Mouse (Mus musculus) forebrain, embryonic 14.5 days (tissue): ENCODE measurements around the gene Itgb3bp. TPM values are rescaled to one million over a fixed set of nuclear protein-coding genes. Genes with fewer than 3 reads are reported as not detected.
A peak's percentile ranks its signal among the peaks of the same experiment; 100 is the strongest.

Source experiments
- ATAC-seq: fragments of 200-750 bp; cut with Nextera tagmentation; 2 replicates; pipeline ENCODE4 v1.8.0; 2017; ENCODE audit warnings: mild to moderate bottlenecking, moderate library complexity
- DNase-seq: peaks from one replicate; pipeline ENCODE4 v3.0.0-alpha.2; 2015; ENCODE audit warnings: low spot score
- H3K27ac ChIP-seq: fragments of 300-500 bp; sonication (generic); 2 replicates; pipeline ENCODE4 v1.5.1; 2014; ENCODE audit warnings: low read depth, mild to moderate bottlenecking, control low read depth, low read length, moderate library complexity
- H3K27me3 ChIP-seq: fragments of 300-500 bp; sonication (generic); replicated peaks from 2 replicates; pipeline ENCODE4 v1.6.1; 2014; ENCODE audit warnings: low read length, control low read depth, mixed read lengths; ENCODE audit not compliant: control insufficient read depth, insufficient read depth
- H3K36me3 ChIP-seq: fragments of 300-500 bp; sonication (generic); 2 replicates; pipeline ENCODE4 v1.6.1; 2014; ENCODE audit warnings: low read length, control low read depth; ENCODE audit not compliant: control insufficient read depth, insufficient read depth
- H3K4me1 ChIP-seq: fragments of 300-500 bp; sonication (generic); 2 replicates; pipeline ENCODE4 v1.6.1; 2014; ENCODE audit warnings: antibody characterized with exemption, low read length, control low read depth; ENCODE audit not compliant: control insufficient read depth, insufficient read depth
- H3K4me2 ChIP-seq: fragments of 300-500 bp; sonication (generic); 2 replicates; pipeline ENCODE4 v1.6.1; 2014; ENCODE audit warnings: mild to moderate bottlenecking, control low read depth, low read length
- H3K4me3 ChIP-seq: fragments of 300-500 bp; sonication (generic); 2 replicates; pipeline ENCODE4 v1.5.1; 2014; ENCODE audit warnings: low read depth, low read length, control low read depth
- H3K9ac ChIP-seq: fragments of 300-500 bp; sonication (generic); 2 replicates; pipeline ENCODE4 v1.6.1; 2014; ENCODE audit warnings: mild to moderate bottlenecking, low read length, control low read depth, moderate library complexity
- H3K9me3 ChIP-seq: fragments of 300-500 bp; sonication (generic); replicated peaks from 2 replicates; pipeline ENCODE4 v1.6.1; 2016; ENCODE audit warnings: low read length, control low read depth, mixed read lengths; ENCODE audit not compliant: control insufficient read depth
- WGBS: fragments of 180-500 bp; shearing (Covaris S2); extraction: QIAGEN DNeasy Blood & Tissue Kit; methylation state at CpG from one replicate; pipeline ENCODE4 v1.1.7; 2014; 5-methylcytosine and 5-hydroxymethylcytosine counted together
- polyA plus RNA-seq: library from polyadenylated mRNA; unstranded; fragments of >200 nt; fragmentation: Nextera tagmentation; extraction: Ambion mirVana; gene quantifications from 2 replicates; pipeline ENCODE4 v1.2.1, GENCODE M21; 2014

Gene Itgb3bp
- 24.3 and 27.2 TPM in 2 replicates for polyA plus RNA-seq

DNA sequence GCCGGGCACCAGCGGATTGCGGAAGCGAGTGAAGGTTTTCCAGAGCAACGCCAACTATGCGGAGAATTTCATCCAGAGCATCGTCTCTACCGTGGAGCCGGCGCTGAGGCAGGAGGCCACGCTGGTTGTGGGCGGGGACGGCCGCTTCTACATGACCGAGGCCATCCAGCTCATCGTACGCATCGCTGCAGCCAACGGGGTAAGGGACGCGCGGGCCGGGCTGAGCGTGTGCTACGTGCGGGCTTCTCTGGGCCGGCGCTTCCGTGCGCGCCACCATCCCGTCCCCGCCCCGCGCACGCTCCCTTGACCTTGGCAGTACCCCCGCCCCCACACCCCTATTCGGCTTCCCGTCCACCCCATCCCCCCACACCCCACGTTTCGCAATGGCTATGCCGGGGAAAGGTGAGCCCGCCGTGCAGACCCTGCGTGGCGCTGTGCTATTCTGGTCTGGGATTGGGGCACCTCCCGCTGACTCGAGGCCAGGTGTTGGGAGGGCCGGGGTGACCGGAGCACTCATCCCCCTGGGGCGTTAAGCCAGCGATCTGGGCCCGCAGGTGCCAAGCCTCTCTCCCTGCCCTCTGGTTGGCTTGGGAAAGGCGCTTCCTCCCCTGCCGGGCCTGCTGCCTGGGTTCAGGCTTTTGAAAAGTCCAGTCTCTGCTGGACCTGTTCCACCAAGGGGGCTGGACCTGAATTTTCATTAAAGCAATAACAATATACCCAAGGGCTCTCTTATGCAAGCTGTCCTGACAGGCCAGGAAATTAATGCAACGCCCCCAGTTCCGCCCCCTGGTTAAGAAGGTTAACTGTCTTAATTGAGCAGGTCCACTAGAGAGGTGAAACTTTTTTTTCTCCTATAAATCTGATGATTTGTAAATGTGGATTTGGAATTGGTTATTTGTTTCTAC lies at the start of gene Itgb3bp:
Gene Itgb3bp (minus strand): TSS at position 201 of the 905 bp plus-strand sequence.
- DNase-seq (peak; percentile 72), ATAC-seq (peak; percentile 94)
- Histone ChIP-seq H3K27ac (peak within 1 kb of the TSS; percentile 80), H3K36me3 (no peaks in the 10 kb centered on the region), H3K4me2 (peak within 1 kb of the TSS; percentile 85), H3K4me3 (peak within 1 kb of the TSS; percentile 65), H3K4me1 (peaks cover 9% of the 10 kb centered on the region), H3K9ac (peak within 1 kb of the TSS; percentile 76), H3K27me3 (no peaks in the 10 kb centered on the region), H3K9me3 (no peaks in the 10 kb centered on the region)
- WGBS = 1% methylated on average over 46 of the region's 57 CpGs

DNA sequence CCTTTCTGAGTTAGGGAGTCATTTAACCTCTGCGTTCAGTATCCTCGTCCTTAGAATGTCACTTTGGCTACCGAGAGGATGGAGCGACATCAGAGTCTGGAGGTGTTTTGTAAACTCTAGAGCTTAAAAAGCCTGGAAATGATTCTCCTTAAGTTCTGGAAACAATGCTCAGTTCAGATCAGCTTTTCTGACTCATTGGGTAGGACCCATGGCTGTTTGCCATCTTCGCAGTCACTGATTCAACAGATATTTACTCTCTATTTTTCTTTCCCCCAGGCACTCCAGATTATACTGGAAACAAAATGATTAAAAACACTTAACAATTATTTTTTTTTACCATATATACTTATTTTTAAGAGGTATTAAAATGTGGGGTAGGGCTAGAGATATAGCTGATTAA lies 49.7 kb upstream of the Itgb3bp start:
- no peaks in the 10 kb centered on the region for H3K36me3 ChIP-seq
- no peaks in the 10 kb centered on the region for H3K9me3 ChIP-seq
- no peak for DNase-seq
- WGBS = 86% methylated on average over 5 of the region's 5 CpGs
- no peaks in the 10 kb centered on the region for H3K4me1 ChIP-seq
- H3K9ac ChIP-seq = no peak overlapping the region
- H3K4me3 ChIP-seq = no peak overlapping the region
- no peak overlapping the region for H3K27ac ChIP-seq
- ATAC-seq = no peak
- H3K27me3 ChIP-seq = no peaks in the 10 kb centered on the region
- H3K4me2 ChIP-seq = no peak overlapping the region

DNA sequence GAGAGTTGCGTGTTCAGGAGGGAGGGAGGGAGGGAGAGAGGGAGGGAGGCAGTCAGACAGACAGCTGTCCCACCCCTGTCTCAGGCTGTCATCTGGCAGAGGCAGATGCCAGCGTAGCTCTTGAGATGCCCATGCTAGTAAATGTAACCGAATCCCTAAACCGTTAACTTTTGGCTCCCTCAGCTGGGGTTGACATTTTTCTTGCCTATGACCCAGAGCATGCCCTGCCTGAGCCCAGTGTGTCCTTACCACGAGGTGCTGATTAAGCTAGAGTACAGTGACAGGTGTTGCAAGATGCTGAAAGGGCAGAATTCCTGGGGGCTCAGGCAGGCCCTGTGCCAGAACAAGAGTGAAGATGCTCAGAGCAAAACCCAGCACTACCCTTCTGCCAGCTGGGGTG lies 44.8 kb upstream of the Itgb3bp start:
- ATAC-seq = no peak
- no peaks in the 10 kb centered on the region for H3K27me3 ChIP-seq
- H3K9me3 ChIP-seq = no peaks in the 10 kb centered on the region
- H3K4me3 ChIP-seq = no peak overlapping the region
- H3K9ac ChIP-seq = no peak overlapping the region
- H3K4me1 ChIP-seq = no peaks in the 10 kb centered on the region
- H3K4me2 ChIP-seq = no peak overlapping the region
- 0 out of 2 replicates have a peak, but pooled peaks cover 3% of the 10 kb centered on the region for H3K36me3 ChIP-seq
- DNase-seq = no peak
- 82% methylated on average over 5 of the region's 5 CpGs for WGBS
- no peak overlapping the region for H3K27ac ChIP-seq

DNA sequence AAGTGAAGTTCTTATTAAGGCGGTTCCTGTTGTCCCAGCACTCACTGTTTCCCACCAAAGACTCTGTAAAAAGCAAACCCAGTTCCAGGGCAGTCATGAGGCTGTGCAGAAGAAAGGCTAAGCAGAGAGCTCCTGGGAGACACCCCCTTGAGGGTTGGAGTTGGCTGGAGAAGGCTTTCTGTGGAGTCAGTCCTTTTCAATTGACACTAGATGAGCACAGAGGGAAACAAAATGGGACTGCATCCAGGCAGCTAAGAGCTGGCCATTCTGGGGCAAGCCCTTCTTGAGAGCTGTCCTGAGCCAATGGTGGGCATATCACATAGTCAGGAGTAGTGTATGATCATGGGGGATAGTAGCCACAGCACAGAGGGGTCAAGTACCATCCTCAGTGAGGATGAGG lies 44.3 kb upstream of the Itgb3bp start:
- ATAC-seq (no peak), DNase-seq (no peak)
- Histone ChIP-seq H3K4me2 (no peak overlapping the region), H3K27ac (no peak overlapping the region), H3K4me3 (no peak overlapping the region), H3K36me3 (0 out of 2 replicates have a peak, but pooled peaks cover 3% of the 10 kb centered on the region), H3K27me3 (no peaks in the 10 kb centered on the region), H3K4me1 (no peaks in the 10 kb centered on the region), H3K9ac (no peak overlapping the region), H3K9me3 (no peaks in the 10 kb centered on the region)
- WGBS = 94% methylated on average over 1 of the region's 1 CpGs

DNA sequence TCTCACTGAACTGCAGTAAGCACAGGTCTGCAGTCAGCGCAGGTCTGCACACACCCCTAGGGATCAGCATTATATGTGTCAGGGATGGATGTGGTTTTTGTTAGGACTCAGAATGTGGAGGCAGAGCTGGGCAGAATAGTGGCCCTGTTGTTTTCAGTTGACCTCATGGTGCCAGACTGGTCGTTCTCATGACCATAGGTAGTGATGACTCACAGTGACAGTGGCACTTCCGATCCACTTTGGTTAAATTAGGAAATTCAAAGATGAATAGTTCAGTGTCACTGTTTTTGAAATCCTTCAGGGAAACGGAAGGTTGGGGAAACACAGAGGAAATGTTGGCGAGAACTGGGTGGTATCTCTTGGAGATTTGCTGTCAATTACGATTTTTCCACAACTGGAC lies 43.3 kb upstream of the Itgb3bp start:
- WGBS = 91% methylated on average over 6 of the region's 6 CpGs
- no peak for DNase-seq
- Histone ChIP-seq H3K27ac (no peak overlapping the region), H3K27me3 (no peaks in the 10 kb centered on the region), H3K4me1 (no peaks in the 10 kb centered on the region), H3K36me3 (0 out of 2 replicates have a peak, but pooled peaks cover 3% of the 10 kb centered on the region), H3K4me2 (no peak overlapping the region), H3K9me3 (no peaks in the 10 kb centered on the region), H3K4me3 (no peak overlapping the region), H3K9ac (no peak overlapping the region)
- ATAC-seq = no peak

DNA sequence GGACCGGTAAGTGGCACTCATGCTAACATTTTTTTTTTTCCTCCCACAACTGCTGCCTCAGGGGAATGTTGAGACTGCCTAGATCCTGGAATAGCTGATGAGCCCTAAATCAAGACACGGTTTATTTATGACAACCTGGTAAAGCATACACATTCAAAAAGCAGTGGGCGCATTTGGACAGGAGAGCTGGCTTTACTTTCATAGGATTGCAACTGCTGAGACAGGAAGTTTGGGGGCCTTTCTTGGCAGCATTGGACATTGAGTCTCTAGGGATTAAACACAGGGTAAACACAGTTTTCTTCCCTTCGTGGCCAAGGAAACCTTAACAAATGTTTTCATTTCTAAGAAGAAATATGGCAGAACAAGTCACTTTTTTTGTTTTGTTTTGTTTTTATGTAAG lies 40.5 kb upstream of the Itgb3bp start:
- WGBS = 89% methylated on average over 4 of the region's 4 CpGs
- ATAC-seq = no peak

DNA sequence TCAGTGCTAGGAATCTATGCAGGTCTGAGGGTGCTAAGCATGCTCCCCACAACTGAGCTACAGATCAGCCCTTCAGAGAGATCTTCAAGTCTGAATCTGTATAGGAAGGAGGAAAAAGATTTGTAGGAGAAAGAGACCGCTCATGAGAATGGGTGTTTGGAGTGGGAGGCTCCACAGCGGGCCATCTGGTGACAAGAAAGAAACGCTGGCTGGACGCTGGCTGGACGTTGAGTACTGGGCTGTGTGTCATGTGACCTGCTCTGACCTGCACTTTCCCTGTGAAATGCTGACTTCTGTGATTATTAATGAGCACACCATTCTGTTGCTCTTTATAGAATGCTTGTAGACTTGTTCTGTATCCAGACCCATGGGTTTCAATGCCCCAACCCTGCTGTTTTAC lies 39.7 kb upstream of the Itgb3bp start:
- H3K27ac ChIP-seq = no peak overlapping the region
- no peak overlapping the region for H3K4me3 ChIP-seq
- H3K4me2 ChIP-seq = no peak overlapping the region
- no peak overlapping the region for H3K9ac ChIP-seq
- H3K9me3 ChIP-seq = no peaks in the 10 kb centered on the region
- 67% methylated on average over 5 of the region's 5 CpGs for WGBS
- 0 out of 2 replicates have a peak, but pooled peaks cover 3% of the 10 kb centered on the region for H3K36me3 ChIP-seq
- DNase-seq (no peak), ATAC-seq (no peak)
- H3K27me3 ChIP-seq = no peaks in the 10 kb centered on the region
- no peaks in the 10 kb centered on the region for H3K4me1 ChIP-seq

More for the DNA sequence above, 40.5 kb upstream of the Itgb3bp start:
- Histone ChIP-seq H3K27ac (no peak overlapping the region), H3K36me3 (0 out of 2 replicates have a peak, but pooled peaks cover 3% of the 10 kb centered on the region), H3K9me3 (no peaks in the 10 kb centered on the region), H3K4me1 (no peaks in the 10 kb centered on the region), H3K4me2 (no peak overlapping the region), H3K4me3 (no peak overlapping the region), H3K9ac (no peak overlapping the region), H3K27me3 (no peaks in the 10 kb centered on the region)
- no peak for DNase-seq

DNA sequence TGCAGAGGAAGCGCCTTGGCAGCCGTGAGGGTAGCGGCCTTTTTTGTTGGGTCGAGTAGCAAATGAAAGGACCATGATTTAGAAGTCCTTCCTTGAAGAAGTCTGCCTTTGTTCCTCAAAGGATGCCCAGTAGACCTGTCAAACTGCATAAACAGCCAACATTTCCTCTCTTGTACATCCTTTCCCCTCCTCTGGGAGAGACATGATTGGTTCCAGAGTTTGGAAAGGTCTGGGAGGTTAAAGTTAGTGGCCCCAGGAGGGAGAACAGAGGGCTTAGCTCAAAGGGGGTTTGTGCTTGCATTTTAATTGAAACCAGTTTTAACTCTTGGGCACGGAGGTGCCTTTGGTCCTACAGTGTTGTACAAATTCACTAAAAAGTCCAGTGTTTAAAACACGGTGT lies 36.9 kb upstream of the Itgb3bp start:
- Histone ChIP-seq H3K4me1 (no peaks in the 10 kb centered on the region), H3K9ac (no peak overlapping the region), H3K4me2 (no peak overlapping the region), H3K36me3 (no peaks in the 10 kb centered on the region), H3K27me3 (no peaks in the 10 kb centered on the region), H3K4me3 (no peak overlapping the region), H3K27ac (no peak overlapping the region), H3K9me3 (no peaks in the 10 kb centered on the region)
- ATAC-seq (no peak), DNase-seq (no peak)
- 91% methylated on average over 6 of the region's 6 CpGs for WGBS

DNA sequence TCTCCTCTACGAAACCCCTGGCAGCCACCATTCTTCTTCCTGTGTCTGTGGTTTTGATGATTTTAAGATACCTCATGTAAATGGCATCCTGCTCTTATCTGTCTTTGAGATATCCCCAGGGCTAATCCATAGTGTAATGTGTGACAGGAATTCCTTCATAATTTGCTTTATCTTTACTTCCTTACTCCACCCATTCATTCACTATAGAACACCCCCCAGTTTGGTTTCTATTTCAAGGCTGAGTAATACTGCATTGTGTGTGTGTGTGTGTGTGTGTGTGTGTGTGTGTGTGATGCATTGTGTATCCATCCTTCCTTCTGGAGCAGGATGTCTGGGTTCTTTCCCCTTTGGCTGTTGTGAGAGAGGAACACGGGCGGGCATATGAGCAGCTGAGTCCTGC lies 29.7 kb upstream of the Itgb3bp start:
- ATAC-seq (no peak), DNase-seq (no peak)
- Histone ChIP-seq H3K4me1 (no peaks in the 10 kb centered on the region), H3K4me3 (no peak overlapping the region), H3K4me2 (no peak overlapping the region), H3K27ac (no peak overlapping the region), H3K36me3 (no peaks in the 10 kb centered on the region), H3K27me3 (no peaks in the 10 kb centered on the region), H3K9ac (no peak overlapping the region), H3K9me3 (no peaks in the 10 kb centered on the region)
- 92% methylated on average over 3 of the region's 3 CpGs for WGBS
